Mouse (Mus musculus): Measurements from ENCODE around the gene Nsun3. TPM values are rescaled to one million over a fixed set of nuclear protein-coding genes. Genes with fewer than 3 reads are reported as not detected.
"Not testable (repeated sequence)": the region's sequence is repeated elsewhere in the genome, so short reads cannot be mapped to it uniquely, and the experiment has no call there.

Gene Nsun3
- polyA plus RNA-seq, 1 experiment, result 8.9 TPM

DNA sequence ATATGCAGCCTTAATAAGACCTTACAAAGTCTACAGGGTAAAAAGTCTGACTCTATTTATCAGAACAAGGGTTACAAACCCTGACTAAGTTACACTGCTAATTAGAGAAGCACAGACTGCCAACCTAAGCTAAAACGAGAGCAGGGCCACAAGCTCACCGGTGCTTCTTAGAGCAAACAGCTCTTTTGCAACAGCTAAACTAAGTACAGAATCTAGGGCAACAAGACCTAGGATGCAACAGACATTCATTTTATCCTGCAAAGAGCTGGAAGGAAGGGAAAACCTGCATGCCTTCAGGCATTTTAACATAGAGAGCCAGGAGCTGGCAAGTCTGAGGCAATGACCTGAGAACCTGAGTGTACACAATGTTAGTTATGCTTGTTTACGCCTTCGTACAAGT, 33.5 kb downstream of the Nsun3 start:
- no peak for DNase-seq (ENCODE audit: low spot score)

DNA sequence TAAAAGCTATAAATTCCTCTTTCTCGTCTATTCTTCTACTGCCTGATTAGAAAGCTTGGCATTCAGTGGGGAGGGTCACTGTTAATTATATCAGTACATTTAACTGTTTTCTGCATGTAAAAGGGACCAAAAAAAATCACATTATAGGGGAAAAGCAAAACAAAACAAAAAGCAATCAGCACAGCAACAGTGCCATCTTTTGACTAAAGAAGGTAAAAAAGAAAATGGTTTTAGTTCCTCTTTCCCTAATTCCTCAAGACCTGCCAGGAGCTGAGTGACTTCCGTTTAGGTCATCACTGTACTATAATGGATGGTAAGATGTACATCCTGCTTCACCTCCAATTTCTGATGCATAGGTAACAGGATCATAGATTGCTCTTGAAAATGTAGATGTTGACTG, 40.7 kb downstream of the Nsun3 start:
- DNase-seq (ENCODE audit: low spot score), result no peak

DNA sequence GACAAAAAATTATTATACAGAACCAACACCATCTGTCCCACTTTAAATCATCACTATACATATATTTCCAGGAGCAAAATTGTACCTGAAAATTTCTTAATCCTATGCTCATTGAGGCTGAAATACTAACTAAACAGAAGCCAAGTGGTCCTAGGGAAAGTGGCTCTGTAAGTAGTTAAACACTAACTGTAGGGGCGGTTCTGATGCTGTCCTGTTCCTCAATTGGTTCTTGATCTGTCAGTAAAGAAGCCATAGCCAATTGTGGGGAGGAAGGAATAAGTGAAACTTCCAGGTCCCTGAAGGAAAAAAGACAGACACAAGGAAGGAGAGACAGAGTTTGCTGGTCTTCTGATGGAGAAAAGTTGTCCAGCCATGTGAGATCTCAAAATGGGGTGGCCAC, 52.3 kb downstream of the Nsun3 start:
- no peak for DNase-seq (ENCODE audit: low spot score)

DNA sequence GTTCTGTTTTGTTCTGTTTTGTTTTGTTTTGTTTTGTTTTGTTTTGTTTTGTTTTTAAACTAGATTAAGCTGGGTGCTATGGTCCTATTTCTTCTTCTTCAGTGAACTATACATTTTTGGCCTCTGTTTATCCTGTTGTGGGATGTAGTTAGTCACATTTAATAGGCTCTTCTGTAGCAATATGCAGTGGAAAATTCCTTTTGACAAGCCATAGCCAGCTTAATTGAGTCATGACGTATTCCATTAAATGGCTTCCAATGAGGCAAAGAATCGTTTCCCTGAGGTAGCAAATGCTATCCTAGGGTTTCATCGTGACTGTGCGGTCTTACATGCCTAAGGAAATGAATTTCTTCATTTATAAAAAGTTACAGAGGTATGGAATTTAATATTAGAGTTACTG, 56.3 kb downstream of the Nsun3 start:
- no peak for DNase-seq (ENCODE audit: low spot score)

DNA sequence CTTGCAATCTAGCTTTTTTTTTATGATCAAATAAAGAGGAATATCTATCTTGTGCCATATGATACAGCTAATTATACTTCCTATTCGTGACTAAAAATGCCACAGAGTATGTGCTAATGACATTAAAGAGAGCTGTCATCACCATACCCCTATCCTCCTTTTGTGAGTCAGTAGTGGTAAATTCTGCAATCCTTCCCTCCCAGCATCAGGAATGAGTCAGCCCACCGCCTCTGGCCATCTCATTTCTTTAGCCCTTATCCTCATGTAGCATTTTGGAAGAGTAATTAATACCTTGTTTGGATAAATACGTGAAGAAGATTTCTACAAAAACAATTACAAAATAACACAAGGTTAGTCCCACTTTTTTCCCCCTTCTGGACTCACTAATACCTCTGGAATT, 56.8 kb downstream of the Nsun3 start:
- DNase-seq (ENCODE audit: low spot score), result no peak

DNA sequence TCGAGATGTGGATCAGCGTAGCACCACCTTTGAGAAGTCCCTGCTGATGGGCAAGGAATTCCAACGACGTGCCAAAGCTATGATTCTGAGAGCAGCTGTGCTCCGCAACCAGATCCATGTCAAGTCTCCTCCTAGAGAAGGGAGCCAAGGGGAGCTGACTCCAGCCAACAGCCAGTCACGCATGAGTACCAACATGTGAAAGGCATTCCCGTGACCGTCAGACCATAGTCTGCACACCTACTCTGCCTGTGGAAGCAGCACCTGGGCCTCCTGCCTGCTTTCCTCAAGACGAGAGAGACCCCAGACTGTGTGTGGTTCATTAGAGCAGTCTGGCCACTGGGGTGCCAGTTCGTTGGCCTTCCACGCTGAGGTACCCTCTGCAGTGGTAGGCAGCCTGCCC, 68.4 kb downstream of the Nsun3 start:
- not testable (repeated sequence) for DNase-seq (ENCODE audit: low spot score)

DNA sequence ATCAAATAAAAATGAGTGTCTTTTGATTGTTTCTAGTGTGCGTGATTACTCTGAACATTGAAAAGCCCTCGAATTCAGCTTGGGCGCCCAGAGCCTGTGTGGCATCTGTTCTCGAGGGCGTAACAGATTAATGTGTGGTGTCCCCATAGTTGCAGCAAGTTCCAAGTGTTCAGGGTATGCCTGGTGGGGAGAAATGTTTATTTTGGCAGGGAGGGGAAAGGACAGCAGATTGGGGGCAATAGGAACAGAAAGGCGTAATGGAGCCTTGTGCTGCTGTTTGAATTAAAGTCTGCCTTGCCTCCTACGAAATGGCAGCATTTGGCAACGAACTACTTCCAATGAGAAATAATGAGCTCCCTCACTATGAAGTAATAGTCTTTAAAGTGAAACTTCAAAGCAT, 96.2 kb downstream of the Nsun3 start:
- no peak for DNase-seq (ENCODE audit: low spot score)

DNA sequence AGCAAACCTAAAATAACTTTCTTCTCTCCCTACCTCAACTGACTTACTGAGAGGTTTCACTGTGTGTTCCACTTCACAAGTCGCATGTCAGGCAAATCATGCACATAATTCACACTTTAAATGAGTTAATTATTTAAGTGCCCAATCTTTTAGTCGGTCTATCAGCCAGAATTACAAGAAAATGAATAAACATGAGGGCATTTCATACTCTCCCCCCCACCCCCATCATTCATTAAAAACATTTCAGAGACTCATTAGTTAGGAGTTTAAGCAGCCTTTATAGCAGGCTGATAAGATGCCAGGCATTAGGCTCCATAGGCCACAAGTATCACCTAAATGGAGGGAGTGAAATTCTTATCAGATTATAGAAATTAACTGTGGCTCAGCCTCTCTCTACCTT, 100.5 kb downstream of the Nsun3 start:
- DNase-seq (ENCODE audit: low spot score), result no peak

DNA sequence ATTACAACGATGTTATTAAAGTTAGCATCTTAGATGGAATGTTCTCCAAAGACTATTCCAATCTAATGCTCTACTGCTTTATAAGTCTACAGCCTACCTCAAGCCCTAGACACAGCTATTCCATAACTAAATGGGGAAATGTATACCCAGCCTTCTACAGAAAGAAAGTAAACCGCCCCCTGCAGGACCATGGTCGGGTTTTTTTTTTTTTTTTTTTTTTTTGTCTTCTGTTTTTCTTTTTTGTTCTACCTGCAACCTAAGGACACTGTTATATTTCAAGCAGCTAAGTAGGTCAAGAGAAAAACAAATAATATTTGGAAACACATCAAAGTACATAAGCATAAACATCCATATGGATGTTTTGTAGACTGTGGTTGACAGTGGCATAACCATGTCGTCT, 101.1 kb downstream of the Nsun3 start:
- DNase-seq (ENCODE audit: low spot score), result no peak

Other genes with a start within 250 kb of the Nsun3 start
- gene Stx19, start 27.9 kb upstream of the Nsun3 start, polyA plus RNA-seq (2012; rRNA removed), result 0.45 and 0.52 TPM in 2 replicates
- gene Arl13b, start 60.2 kb upstream of the Nsun3 start, polyA plus RNA-seq (2012; rRNA removed), result 13.1 and 15.1 TPM in 2 replicates
- 29.9 and 38.7 TPM in 2 replicates for gene Pros1, start 67.5 kb upstream of the Nsun3 start, polyA plus RNA-seq (2012; rRNA removed)